Mouse (Mus musculus) bone marrow macrophage, adult 2 months (primary cell): ENCODE measurements around the gene Elob. TPM values are rescaled to one million over a fixed set of nuclear protein-coding genes. Genes with fewer than 3 reads are reported as not detected.
A peak's percentile ranks its signal among the peaks of the same experiment; 100 is the strongest.

Experiments used
- H3K27ac ChIP-seq: 2 replicates; pipeline ENCODE4 v1.5.1; 2012; ENCODE audit warnings: low read depth, low read length; ENCODE audit not compliant: insufficient read depth
- H3K4me1 ChIP-seq: 2 replicates; pipeline ENCODE4 v1.6.1; 2012; ENCODE audit warnings: low read length; ENCODE audit not compliant: control insufficient read depth, insufficient read depth
- H3K4me3 ChIP-seq: 2 replicates; pipeline ENCODE4 v1.5.1; 2012; ENCODE audit warnings: mild to moderate bottlenecking, low read length, moderate library complexity; ENCODE audit not compliant: insufficient read depth
- CTCF ChIP-seq: IDR thresholded peaks from 2 replicates; pipeline ENCODE4 v1.5.1; 2012; ENCODE audit warnings: low read depth, mild to moderate bottlenecking, low read length, moderate library complexity
- POLR2A ChIP-seq: IDR thresholded peaks from 2 replicates; pipeline ENCODE4 v1.6.1; 2012; ENCODE audit warnings: mild to moderate bottlenecking, low read depth, low read length, borderline replicate concordance
- polyA plus RNA-seq: library from polyadenylated mRNA; stranded (reverse); fragments of >200 nt; gene quantifications from 2 replicates; pipeline ENCODE4 v1.2.4, GENCODE M21; 2012; ENCODE audit not compliant: missing spikeins, insufficient read depth, insufficient read length

Elob gene
- polyA plus RNA-seq, result 240 and 243 TPM in 2 replicates

- no peak for TF ChIP-seq POLR2A
- TF ChIP-seq CTCF, result peak; percentile 88
Measured at GRCm38 (mm10) chr17:23829064-23829619, at the start of gene Elob. Gene Elob, minus strand, starts transcription at chr17:23829136.

GRCm38 (mm10) chr17:23877166-23877565 lies 48.2 kb upstream of the Elob start:
- H3K27ac ChIP-seq, result no peak overlapping the region
- TF ChIP-seq CTCF (no peak), POLR2A (no peak)
- no peak overlapping the region for H3K4me3 ChIP-seq
- H3K4me1 ChIP-seq, result no peaks in the 10 kb centered on the region

More at GRCm38 (mm10) chr17:23829064-23829619, at the start of gene Elob:
- peak within 1 kb of the TSS; percentile 95 for H3K4me3 ChIP-seq
- H3K27ac ChIP-seq, result peak within 1 kb of the TSS; percentile 96
- peaks cover 14% of the 10 kb centered on the region for H3K4me1 ChIP-seq

- TF ChIP-seq POLR2A (no peak), CTCF (no peak)
- Histone ChIP-seq H3K4me1 (no peaks in the 10 kb centered on the region), H3K4me3 (no peak overlapping the region)
Measured at GRCm38 (mm10) chr17:23876741-23877140, 47.8 kb upstream of the Elob start.

GRCm38 (mm10) chr17:23873884-23874856 lies 45.2 kb upstream of the Elob start:
- TF ChIP-seq CTCF, result peak; percentile 69
- TF ChIP-seq POLR2A, result no peak

More at GRCm38 (mm10) chr17:23876741-23877140, 47.8 kb upstream of the Elob start:
- H3K27ac ChIP-seq, result no peak overlapping the region

GRCm38 (mm10) chr17:23868513-23868912 lies 39.6 kb upstream of the Elob start:
- H3K4me1 ChIP-seq, result no peaks in the 10 kb centered on the region
- no peak overlapping the region for H3K27ac ChIP-seq
- TF ChIP-seq POLR2A, result no peak
- no peak for TF ChIP-seq CTCF
- no peak overlapping the region for H3K4me3 ChIP-seq

More at GRCm38 (mm10) chr17:23873884-23874856, 45.2 kb upstream of the Elob start:
- Histone ChIP-seq H3K4me3 (no peak overlapping the region), H3K27ac (no peak overlapping the region), H3K4me1 (no peaks in the 10 kb centered on the region)

- no peaks in the 10 kb centered on the region for H3K4me1 ChIP-seq
- H3K27ac ChIP-seq, result no peak within 1 kb of the TSS
- H3K4me3 ChIP-seq, result no peak within 1 kb of the TSS
- TF ChIP-seq POLR2A, result no peak
- TF ChIP-seq CTCF, result no peak
Measured at GRCm38 (mm10) chr17:23867756-23868155, 38.8 kb upstream of the Elob start, which contains the start of gene Prss21. Gene Prss21, plus strand, starts transcription at chr17:23868056.

- H3K4me1 ChIP-seq, result no peaks in the 10 kb centered on the region
- TF ChIP-seq POLR2A, result no peak
- TF ChIP-seq CTCF, result no peak
- H3K4me3 ChIP-seq, result no peak overlapping the region
- no peak overlapping the region for H3K27ac ChIP-seq
Measured at GRCm38 (mm10) chr17:23862926-23863325, 34.0 kb upstream of the Elob start.

GRCm38 (mm10) chr17:23857913-23858312 lies 29.0 kb upstream of the Elob start:
- TF ChIP-seq POLR2A (no peak), CTCF (no peak)
- Histone ChIP-seq H3K27ac (no peak overlapping the region), H3K4me1 (no peaks in the 10 kb centered on the region), H3K4me3 (no peak overlapping the region)

GRCm38 (mm10) chr17:23857193-23857592 lies 28.3 kb upstream of the Elob start:
- no peaks in the 10 kb centered on the region for H3K4me1 ChIP-seq
- no peak overlapping the region for H3K4me3 ChIP-seq
- H3K27ac ChIP-seq, result no peak overlapping the region
- TF ChIP-seq CTCF, result no peak
- no peak for TF ChIP-seq POLR2A

- no peak for TF ChIP-seq POLR2A
- Histone ChIP-seq H3K27ac (no peak overlapping the region), H3K4me3 (no peak overlapping the region), H3K4me1 (no peaks in the 10 kb centered on the region)
Measured at GRCm38 (mm10) chr17:23854229-23854765, 25.4 kb upstream of the Elob start.

GRCm38 (mm10) chr17:23853292-23853691 lies 24.4 kb upstream of the Elob start:
- Histone ChIP-seq H3K4me1 (no peaks in the 10 kb centered on the region), H3K27ac (no peak overlapping the region), H3K4me3 (no peak overlapping the region)
- TF ChIP-seq CTCF (peak; percentile 26; the same call in 1 of the 2 replicates), POLR2A (no peak)
